Mouse (Mus musculus): ENCODE data around the gene Nxpe4.

The Nxpe4 gene

DNA sequence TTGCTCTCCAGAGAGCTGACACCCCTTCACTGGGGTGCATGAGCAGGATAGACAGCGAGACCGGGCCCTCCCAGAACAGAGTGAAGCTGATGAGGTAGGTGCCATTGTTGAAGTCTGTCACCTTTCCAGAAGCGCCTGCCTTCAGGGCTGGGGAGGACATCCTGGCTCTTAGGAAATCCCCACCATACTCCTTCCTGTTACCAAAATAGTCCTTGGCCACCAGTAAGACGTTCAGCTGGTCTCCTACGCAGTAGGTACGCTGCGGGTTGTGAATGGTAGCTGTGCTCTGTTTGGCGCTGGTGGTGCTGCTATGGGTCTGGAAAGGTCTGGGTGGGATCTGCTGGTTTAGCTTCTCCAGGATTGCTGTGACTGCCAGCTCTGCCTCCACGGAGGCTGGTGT lies 164.5 kb downstream of the Nxpe4 start:
- DNase-seq (ENCODE audit: extremely low spot score) = no peak

GRCm38 (mm10) chr9:48329597-48329996 lies 167.8 kb downstream of the Nxpe4 start:
- DNase-seq (ENCODE audit: extremely low spot score) = no peak

DNA sequence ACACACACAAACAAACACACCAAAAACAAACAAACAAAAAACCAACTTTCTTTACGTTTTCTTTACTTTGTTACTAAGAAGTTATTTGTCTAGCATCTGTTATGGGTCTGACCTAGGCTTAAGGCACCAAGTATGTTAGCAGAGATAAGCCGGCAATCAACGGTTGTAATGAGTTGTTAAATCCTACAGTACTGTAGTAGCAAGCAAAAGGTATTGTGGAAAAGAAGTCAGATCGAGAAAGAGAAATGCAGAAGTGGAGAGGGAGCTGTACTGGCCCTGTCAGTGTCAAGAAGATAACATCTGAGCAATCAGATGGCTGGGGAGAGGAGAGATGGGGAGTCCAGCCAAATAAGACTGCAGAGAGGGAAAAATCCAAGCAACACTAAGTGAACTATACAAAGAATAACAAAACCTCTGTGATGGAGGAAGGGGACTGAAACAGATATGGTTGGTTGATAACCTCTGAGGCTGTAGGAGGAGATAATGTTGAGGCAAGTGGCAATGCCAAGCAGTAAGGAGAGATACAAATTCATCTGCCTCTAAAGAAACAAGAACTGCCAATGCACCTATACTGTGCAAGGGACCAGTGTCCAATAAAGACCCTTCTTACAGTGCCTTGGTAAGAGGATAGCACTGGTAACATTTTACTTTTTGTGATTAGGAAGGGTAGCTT lies 177.1 kb downstream of the Nxpe4 start:
- DNase-seq (ENCODE audit: extremely low spot score) = no peak

DNA sequence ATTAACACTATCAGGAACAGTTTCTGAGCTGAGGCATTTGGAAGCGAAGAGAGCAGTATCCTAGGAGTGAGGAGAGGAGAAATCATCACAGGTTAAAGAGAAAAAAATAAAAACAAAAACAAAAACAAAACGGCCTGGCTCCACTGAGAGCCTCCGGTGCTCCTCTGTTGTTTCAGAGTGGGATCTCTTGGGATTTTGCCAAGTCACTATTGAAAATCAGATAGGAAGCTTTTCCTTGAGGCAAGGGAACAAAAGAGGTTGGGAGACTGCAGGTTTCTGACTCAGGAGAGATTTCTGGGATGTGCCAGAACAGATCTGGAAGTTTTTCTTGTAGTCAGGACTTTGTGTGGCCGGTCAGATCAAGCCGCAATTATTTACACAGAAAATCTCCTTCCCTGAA lies 177.7 kb downstream of the Nxpe4 start:
- no peak for DNase-seq (ENCODE audit: extremely low spot score)

- DNase-seq (ENCODE audit: extremely low spot score) = no peak
Observed at GRCm38 (mm10) chr9:48340708-48341380, 179.0 kb downstream of the Nxpe4 start.

- DNase-seq (ENCODE audit: extremely low spot score) = no peak
Observed at GRCm38 (mm10) chr9:48345456-48345855, 183.6 kb downstream of the Nxpe4 start.

GRCm38 (mm10) chr9:48345866-48346265 lies 184.0 kb downstream of the Nxpe4 start:
- no peak for DNase-seq (ENCODE audit: extremely low spot score)

GRCm38 (mm10) chr9:48353148-48353698 lies 191.4 kb downstream of the Nxpe4 start, which contains the start of gene Nxpe2:
Gene Nxpe2 (minus strand): TSS chr9:48353454.
- no peak for DNase-seq (ENCODE audit: extremely low spot score)

- DNase-seq (ENCODE audit: extremely low spot score) = peak; percentile 21
Observed at GRCm38 (mm10) chr9:48354122-48354521, 192.3 kb downstream of the Nxpe4 start.

GRCm38 (mm10) chr9:48354793-48355192 lies 193.0 kb downstream of the Nxpe4 start:
- peak; percentile 72 for DNase-seq (ENCODE audit: extremely low spot score)

DNA sequence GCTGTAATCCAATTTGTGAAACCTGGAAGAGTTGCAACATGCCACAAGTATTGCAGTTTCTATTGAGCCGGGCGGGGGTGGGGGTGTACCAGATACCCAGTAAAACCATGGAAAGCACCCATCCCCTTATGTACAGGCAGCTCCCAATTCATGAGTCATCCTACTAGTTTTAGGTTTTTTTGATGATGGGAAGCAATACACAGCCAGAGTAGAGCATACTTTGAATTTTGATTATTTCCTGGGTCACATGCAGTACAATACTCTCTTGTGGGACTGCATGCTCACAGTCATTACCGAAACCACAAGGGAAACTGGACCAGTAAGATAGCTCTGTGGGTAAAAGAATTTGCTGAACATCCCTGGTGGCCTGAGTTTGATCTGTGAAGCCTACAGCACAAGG lies 195.3 kb downstream of the Nxpe4 start:
- no peak for DNase-seq (ENCODE audit: extremely low spot score)

DNA sequence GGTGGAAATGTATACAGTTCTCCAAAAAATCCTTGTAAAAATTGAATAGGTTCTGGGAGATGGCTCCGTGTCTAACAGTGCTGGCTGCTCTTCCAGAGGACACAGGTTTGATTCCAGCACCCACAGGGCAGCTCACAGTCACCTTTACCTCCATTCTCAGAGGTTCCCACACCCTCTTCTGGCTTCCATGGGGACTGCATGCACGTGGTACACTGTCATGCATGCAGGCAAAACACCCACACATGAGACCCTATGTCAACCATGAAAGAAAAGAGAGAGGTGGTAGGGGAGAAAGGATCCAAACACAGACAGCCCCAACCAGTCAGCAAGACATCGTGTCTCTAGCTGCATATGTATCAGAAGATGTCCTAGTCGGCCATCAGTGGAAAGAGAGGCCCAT lies 199.0 kb downstream of the Nxpe4 start:
- DNase-seq (ENCODE audit: extremely low spot score) = no peak

DNA sequence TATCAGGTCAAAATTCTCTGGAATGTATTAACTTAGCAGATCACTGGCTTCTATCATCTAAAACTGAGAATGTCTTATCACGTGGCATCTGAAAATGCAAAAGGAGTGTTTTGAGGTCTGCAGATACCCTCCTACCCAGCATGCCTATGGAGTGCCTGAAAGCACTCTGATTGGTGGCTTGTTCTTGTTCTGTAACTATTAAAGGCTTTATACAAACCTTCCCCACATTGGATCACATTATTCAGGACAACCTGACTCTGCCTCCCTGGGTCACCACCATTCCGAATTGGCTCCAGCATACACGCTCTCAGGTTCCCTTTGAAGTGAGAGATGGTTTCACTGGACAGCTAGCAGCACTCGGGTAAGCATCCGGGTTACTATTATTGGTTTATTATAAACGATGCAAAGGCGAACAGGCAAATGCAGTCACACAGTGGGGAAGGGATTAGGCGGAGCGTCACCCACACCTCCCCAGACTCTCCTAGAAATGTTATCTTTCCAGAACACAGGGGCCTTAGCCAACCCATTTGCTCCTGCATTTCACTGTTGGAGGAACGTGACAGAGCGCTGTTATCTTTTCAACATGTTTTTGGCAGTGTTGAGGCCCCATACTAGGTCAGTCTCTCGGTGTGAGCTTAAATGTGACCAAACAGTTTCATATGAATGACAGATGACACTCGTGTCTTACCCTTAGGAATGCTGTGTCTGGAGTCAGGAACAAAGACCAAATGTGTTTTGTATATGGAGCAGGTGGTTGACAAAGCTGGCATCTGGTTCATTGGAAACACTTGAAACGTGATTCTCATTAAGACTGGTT lies 200.2 kb downstream of the Nxpe4 start:
- DNase-seq (ENCODE audit: extremely low spot score) = no peak

DNA sequence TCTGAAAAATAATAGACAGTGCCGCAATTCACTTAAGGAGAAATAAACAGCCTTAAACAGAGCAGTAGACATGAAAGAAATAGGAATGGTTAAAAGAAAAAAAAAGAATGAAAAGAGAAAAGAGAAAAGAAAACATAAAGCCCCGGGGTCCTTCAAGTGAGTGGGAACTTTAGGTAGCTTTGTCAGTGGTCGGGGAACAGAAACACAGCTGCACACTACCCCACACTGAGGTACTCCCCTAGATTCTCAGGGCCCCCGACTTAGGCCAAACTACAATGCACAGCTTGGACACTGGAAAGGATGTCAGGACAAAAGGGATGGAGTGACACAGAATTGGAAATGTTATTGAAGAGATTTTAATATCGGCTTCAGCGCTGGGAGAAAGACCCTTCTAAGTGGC lies 200.9 kb downstream of the Nxpe4 start:
- DNase-seq (ENCODE audit: extremely low spot score) = no peak

DNA sequence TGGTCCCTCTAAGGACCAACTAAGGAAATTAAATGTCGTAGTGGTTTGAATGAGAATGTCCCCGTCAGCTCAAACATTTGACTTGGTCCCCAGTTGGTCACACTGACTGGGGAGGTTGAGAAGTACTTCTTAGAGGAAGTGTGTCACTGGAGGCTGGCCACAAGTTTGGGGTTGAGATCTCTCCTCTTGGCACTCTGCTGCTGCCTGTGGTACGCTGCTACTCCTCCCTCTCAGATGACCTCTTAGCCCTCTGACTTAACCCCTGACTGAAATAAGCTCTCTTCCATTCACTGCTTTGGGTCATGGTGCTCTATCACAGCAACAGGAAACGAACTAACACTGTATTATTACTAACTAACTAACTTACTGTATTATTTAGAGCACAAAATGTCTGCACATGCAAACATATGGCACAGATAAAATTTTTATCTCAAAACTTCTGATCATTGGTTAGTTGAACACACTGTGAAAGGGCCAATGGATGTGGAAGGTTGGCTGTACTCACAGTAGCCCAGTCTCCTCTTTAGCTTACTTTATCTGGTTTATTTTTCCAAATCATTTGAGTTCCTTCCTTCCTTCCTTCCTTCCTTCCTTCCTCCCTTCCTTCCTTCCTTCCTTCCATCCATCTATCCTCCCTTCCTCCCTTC lies 211.5 kb downstream of the Nxpe4 start:
- no peak for DNase-seq (ENCODE audit: extremely low spot score)

- DNase-seq (ENCODE audit: extremely low spot score) = no peak
Observed at GRCm38 (mm10) chr9:48374357-48374756, 212.5 kb downstream of the Nxpe4 start.

GRCm38 (mm10) chr9:48388451-48388850 lies 226.6 kb downstream of the Nxpe4 start:
- no peak for DNase-seq (ENCODE audit: extremely low spot score)

DNA sequence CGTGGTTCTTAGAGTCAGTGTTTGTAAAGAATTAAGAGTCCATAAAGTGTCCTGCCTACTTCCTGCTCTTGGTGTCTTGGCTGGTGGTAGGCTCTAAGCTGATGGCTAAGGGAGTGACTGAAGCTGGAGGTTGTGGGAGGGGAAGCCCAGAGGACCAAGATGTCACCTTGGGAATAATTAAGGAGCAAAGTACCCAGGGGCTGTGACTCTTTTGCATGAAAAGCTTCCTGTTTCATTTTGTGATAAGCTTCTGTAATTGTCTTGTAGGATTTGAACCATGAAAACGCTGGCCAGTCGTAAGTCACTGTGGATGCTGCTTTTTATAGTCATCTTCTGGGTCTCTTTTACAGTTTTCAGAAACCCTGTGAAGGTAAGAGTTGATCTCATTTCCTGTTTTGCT lies 228.2 kb downstream of the Nxpe4 start:
- no peak for DNase-seq (ENCODE audit: extremely low spot score)

- DNase-seq (ENCODE audit: extremely low spot score) = no peak
Observed at GRCm38 (mm10) chr9:48403590-48404209, 241.9 kb downstream of the Nxpe4 start.

- DNase-seq (ENCODE audit: extremely low spot score) = no peak
Observed at GRCm38 (mm10) chr9:48404687-48405086, 242.9 kb downstream of the Nxpe4 start.

DNA sequence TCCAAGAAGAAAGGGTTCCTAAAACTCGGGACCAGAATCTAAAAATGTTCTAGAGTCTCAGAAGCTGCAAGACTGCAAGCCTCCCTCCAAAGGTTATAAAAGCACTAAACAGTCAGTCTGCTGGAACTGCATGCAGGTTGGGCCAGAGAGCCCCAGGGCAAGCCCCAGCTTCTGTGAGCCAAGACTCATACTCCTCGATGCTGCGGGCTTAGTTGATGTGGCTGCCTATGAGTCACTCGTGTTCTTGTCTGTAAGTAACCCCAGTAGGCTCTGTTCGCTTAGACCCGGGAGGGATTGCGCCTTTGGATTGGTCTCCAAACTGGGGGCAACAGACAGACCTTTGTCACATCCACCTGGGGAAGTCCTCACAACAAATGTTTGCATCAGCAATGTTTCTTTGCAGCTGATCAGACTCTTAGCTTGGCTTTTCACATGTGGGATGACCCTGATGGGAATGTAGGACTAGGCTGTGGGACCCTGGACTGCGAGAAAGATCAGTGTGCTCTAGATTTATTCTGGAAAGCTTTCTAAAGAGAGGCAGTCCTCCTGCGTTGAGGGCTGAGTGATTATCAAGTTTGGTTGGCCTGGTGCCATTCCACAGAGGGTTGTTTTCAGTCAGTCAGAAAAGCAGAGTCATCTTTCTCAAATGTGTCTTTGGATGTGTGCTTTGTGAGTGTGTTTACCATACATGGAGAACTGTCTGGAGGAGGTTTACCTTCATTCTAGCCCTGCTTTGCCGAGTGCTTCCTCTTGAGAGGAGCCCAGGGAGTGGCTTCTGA lies 245.9 kb downstream of the Nxpe4 start:
- DNase-seq (ENCODE audit: extremely low spot score) = no peak
